Mouse (Mus musculus): ENCODE data around the gene Sult1b1.
"Not testable (repeated sequence)": the region's sequence is repeated elsewhere in the genome, so short reads cannot be mapped to it uniquely, and the experiment has no call there.

The Sult1b1 gene

DNA sequence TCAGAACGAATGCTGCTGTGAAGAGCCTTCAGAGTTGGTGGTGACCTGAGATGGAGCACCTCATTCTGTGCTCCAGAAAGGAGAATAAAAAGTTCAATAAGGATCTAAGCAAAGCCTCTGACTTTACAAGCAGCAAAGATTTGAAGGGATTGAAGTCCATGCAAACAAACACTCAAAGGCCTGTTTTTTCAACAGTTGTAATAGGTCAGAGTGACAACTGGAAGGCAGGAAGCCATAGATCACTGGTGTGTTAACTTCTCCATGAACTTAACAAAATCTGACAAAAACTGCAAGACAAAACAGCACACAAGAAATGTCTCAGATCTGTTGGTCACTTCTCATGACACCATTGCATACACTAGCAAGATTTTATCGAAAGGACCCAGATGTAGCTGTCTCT, at the start of gene Sult1b1:
Sult1b1 (minus strand) TSS at position 85 of the 400 bp plus-strand sequence.
- DNase-seq (ENCODE audit: low read depth, low spot score) = no peak

DNA sequence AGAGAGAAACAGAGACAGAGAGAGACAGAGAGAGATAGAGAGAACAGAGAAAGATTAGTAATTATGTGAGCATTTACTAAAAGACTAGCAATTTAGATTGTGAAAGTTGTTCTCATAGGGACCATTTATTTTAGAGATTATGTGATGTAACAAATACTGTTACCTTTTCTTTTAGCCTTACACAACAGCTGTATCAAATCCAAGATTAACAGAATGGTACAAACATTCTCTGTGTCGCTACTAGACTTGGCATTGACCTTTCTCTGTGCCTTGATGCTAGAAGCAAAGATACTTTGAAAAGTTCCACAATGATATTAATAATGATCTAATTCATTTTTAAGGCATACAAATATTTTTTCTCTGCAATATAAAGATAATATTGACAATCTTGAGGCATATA, 42.4 kb upstream of the Sult1b1 start:
- no peak for DNase-seq (ENCODE audit: low read depth, low spot score)

DNA sequence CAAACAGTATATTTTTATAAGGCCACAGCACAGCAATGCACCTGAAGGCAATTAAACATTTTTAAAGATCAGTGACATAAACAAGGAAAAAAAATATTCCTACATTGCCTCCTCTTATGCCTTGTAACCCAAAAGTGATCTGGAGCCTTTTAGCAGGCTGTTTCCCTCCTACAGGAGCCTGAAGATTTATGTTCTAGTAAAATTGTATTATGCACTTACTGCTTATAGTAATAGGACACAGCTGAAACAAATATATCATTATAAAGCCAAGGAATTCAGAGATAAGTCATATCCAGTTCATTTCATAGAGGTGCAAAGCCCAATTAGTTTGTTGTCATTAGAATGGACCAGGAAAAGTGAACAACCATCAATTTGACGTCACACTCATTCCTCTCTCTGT, 36.2 kb upstream of the Sult1b1 start:
- no peak for DNase-seq (ENCODE audit: low read depth, low spot score)

DNA sequence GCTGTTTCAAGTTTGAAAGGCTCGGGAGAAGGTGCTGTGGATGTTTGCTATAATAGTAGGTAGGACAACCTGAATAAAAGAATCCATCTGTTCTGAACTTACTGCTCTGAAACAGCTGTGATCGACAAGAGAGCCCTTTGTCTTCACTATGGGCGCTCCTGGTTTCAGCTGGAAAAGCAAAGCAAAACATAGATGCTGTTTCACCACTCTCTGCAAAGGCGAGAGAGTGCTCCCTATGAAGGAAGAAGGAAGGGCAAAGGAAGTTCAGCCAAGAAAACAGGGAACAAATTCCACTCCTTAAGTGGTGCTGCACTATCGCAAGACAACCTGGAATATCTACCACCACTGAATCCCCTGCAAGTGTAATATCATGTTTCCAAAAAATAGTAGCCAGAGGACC, 35.5 kb upstream of the Sult1b1 start:
- peak; percentile 1 for DNase-seq (ENCODE audit: low read depth, low spot score)

DNA sequence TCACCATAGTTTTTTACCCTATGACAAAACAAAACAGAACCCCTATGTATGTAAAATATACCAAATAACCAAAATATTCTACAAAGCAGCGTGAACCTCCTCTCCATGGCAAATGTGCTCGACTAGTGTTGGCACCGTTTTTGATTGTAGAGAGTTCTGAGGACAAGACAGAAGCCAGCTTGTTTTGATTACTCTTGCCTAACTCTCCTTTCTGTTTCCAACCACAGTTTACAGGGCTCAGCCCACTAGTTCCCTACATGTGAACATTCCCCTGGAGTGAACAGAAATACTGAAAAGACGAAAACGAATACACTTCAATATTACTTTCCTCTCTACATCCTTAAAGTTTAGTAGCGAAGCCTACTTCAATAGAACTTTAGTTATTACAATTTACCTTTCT, 34.8 kb upstream of the Sult1b1 start:
- DNase-seq (ENCODE audit: low read depth, low spot score) = no peak

DNA sequence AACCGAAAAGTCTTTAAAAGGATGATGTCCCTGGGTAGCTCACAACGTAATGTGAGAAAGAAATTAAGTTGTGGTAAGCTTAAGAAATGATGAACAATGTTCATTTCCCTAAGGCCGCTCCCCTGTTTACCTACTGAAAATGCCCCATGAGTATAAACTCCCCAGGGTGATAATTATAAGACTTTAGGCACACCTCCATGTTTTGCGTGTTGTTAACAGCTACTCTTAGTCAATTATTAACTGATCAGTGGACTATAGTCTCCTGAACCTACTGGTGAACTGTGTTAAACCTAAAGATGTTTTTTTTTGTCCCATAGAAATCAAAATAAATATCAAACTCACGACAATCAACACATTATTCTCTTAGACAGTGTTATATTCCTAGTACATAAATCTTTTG, 30.9 kb upstream of the Sult1b1 start, which contains the start of gene Sult1d1:
Sult1d1 (minus strand) TSS at position 183 of the 400 bp plus-strand sequence.
- no peak for DNase-seq (ENCODE audit: low read depth, low spot score)

DNA sequence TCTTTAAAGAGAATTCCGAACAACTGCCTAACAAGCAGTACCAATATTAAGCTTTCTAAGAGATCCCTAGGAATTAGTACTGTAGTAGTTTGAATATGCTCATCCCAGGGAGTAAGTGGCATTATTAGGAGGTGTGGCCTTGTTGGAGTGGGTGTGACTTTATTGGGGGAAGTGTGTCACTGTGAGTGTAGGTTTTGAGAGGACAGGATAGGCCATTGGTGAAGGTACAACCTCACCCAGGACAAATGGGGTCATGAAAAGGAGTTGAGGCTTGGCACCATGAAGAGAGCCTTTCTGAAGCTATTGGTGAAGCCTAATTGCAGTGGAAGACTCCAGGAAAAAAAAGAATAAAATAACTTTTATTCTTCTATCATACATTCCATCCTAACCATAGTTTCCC, 29.3 kb upstream of the Sult1b1 start:
- DNase-seq (ENCODE audit: low read depth, low spot score) = no peak

DNA sequence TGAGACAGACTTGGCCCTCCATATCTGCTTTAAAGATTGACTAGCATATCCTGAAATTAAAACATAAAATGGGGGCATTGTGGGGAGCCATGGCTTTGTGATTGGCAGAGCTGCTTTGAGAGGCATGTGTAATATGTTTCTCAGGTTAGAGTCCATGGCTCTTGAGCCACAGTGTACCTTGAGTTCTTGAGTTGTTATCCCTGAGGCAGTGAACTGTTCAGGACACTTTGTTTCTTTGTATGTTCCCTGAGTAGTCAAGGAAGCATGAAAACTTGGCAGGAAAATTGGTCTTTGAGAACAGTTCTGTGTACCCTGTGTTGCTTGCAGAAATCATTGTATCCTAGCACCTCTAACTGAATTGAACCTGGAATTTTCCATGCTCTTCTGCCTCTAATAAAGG, 25.0 kb upstream of the Sult1b1 start:
- no peak for DNase-seq (ENCODE audit: low read depth, low spot score)

DNA sequence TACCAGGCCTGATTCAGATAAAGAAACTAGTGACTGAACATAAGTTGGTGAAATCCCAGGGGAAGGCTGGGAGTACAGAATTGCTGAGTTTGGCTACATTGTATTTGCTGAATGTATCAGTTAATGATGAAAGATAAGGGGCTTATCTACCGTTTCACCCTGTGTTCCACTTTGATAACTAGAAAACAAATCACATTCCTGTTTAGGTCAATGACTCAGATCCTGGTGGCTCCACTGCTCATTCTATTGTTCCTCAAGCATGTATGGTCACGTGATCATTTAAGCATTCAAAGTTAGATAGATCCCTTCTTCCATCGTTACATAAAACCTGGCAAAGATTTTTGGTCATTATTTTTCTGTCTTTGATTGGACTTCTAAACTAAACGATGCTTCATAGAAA, 24.5 kb upstream of the Sult1b1 start:
- no peak for DNase-seq (ENCODE audit: low read depth, low spot score)

DNA sequence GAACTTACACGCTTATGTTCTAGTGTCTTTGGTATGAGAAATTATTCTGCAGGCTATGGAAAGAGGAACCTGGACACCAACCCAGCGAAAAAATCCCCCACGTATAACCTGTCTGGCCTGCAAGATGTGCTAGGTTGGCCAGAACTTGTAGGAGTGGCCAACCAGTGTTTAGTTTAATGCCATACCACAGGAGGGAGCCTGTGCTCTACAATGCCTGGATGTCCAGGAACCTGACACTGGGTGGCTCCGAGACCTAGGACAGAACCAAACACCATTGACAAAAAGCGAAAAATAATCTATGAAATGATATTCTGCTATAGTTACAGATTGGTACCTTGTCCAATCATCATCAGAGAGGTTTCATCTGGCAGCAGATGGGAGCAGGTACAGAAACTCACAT, 22.1 kb upstream of the Sult1b1 start:
- peak; percentile 39 for DNase-seq (ENCODE audit: low read depth, low spot score)

DNA sequence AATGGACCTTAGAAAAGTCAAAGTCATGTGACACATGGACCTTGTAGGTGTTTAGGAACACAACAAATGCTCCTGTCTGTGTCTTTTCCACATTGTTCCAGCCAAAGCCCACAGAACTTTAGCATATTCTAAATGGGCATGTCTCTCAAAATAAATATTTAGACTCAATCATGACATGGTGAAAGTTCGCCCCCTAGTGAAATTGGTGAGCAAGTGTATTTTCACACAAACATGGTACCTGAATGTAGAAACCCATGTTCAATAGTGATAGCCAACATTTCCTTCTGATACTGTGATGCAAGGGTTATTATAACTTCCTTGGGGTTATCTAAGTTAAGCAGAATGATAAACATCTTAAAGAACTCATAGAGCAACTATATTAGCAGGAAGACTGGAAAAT, 12.9 kb upstream of the Sult1b1 start:
- DNase-seq (ENCODE audit: low read depth, low spot score) = peak; percentile 24

DNA sequence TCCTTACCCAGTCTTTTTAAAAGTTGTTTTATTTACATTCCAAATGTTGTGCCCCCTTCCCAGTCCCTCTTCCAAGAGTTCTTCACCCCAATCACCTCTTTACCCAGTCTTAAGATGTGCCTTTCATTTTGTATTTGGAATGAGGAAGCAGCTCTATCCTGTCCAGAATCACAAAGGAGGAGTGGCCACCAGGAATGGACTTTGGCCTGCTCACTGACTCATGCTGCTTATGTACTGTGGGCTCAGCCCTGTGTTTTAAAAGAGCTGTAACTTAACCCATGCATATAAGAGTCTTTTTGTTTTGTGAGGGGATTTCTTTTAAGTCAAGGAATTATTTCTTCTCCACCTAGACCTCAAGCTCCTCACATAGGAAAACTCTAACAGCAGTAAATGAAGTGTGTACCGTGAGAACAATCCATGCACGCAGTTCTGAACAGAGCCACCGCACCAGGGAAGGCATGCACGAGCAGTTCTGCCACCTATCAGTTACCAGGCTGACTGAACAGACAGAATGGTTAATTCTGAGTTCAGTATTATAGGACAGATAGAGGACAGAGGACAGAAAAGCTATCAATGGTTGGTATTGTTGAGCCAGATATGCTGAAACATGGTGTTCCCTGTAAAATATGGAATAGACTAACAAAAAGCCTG, 1.9 kb downstream of the Sult1b1 start:
- no peak for DNase-seq (ENCODE audit: low read depth, low spot score)

DNA sequence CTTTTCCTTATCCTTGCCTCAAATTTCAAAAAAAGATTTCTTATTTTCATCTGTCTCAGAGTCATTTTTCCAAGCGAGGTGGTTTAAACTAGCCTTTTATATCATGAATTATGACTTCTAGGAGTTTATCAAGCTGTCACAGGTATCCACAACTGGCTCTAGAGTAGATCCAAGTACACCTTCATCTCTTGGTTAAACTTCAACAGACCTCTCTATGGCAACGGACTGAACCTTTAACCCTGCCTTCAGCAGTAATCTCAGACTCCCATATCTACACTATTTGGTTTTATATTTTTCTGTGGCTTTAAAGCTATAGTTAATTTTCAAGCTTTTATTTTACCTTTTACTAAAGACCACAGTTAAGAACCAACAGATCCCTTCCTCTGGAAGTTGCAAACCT, 5.7 kb downstream of the Sult1b1 start:
- DNase-seq (ENCODE audit: low read depth, low spot score) = no peak

DNA sequence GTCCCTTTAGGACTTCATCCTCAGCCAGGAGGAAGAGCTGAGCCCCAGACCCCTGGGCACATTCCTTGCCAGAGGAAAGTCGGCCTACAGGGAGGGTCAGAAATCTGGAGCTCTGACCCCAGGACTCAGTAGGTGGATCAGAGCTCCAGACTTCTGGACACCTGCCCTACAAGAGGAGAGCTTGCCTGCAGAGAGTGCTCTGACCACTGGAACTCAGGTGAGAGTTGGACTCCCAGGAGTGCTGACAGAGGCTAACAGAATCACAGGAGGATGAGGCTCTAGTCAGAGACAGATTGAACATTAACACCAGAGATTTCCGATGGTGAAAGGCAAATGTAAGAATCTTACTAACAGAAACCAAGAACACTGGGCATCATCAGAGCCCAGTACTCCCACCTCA, 14.4 kb downstream of the Sult1b1 start:
- DNase-seq (ENCODE audit: low read depth, low spot score) = not testable (repeated sequence)

DNA sequence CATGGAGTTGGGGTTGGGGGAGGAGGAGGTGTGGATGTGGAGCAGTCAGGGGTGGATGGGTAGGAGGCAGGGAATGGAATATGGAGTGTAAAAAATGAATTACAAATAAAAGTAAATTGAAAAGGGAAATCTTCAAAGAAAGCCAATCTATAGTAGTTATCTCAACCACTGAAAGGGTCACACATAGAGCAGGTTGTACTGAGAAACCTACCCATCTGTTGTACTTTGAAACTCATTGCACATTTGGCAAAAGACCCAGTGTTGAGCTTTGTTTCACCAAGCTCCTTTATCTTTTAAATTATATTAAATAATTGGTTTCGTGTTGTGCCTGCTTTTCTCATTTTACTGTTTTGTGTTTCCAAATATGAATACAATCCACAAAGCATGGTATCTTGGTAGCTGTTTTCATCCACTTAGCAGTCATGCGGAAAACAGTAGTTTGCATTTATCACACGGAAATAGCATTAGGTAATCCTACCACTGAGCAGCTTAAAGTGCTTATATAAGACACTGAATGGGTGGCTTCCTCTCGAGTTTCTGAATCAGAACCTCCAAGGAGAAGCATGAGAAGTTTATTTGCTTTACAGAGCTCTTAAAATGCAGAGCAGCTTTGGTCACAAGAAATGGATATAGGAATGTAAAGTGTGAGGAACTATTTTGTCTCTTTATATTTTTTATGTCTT, 32.1 kb downstream of the Sult1b1 start:
- no peak for DNase-seq (ENCODE audit: low read depth, low spot score)

DNA sequence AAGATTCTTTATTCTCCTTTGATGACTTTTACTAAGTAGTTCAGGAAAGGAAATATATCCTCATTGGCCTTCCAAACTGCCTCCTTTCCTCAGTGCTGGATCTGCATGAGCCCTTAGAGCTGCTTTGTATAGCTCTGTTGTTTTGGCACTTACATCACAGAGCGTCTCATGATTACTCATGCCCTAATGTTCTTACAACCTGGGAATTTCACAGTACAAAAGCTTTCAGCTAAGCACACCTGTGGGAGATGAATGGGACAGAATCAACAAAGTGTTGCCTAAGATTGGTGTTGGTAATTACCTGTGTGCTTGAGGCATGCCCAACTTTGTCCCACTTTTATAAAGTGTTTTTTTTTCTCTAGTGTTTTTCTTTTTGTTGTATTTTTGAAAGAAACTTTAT, 35.3 kb downstream of the Sult1b1 start:
- DNase-seq (ENCODE audit: low read depth, low spot score) = no peak

DNA sequence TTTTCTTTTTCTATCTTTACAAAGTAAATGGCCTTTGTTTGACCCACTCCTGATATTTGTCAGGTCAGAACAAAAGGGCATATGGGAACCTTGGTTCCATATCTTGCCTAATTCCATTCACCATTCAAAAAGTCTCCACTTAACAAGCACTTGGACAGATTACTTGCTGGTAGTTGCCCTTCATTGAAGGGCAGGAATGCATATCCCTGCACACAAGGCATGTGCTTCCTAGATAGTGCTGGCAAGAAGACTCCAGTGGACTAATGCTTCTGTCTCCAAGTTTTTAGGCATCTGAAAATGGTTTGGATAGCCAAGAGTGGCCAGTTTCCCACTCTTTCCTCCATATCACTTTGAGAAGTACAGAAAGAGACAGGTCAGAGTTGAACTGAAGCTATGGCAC, 38.7 kb downstream of the Sult1b1 start:
- no peak for DNase-seq (ENCODE audit: low read depth, low spot score)

DNA sequence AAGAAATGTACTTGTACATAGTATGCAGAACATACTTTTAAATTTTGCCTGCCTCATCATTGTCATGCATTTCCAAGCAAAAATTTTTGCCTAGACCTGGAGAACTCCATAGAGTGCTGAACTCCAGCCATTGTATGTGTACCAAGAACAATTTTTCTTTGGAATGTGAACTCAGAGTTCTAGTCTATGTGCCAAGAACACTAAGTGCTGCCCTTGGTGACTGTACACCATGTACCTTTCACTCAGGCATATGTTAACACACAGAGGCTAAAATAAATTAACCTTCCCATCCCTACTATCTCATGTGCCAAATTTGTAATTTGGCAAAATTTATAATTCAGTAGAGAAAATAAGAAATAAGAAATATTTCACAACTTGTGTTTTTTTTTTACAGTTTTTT, 39.1 kb downstream of the Sult1b1 start:
- no peak for DNase-seq (ENCODE audit: low read depth, low spot score)

DNA sequence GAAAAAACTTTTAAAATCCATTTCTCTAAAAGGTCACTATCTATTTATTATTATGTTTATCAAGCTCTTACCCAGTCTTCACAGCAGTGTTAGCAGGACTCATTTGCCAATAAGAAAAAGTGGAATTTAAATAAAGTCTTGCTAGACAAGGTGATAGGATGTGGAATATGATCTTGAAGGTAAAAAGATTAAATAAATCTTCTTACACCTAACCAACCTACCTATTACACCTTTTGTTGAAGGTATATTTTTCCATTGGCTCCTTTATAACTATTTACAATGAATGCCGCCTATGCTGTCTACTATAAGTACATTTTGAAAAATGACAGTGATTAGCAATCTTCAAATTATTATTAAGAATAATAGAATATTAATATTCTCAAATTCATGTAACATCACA, 47.2 kb downstream of the Sult1b1 start, which contains the start of gene Ugt2a1:
Ugt2a1 (minus strand) TSS at position 101 of the 400 bp plus-strand sequence.
- DNase-seq (ENCODE audit: low read depth, low spot score) = no peak

DNA sequence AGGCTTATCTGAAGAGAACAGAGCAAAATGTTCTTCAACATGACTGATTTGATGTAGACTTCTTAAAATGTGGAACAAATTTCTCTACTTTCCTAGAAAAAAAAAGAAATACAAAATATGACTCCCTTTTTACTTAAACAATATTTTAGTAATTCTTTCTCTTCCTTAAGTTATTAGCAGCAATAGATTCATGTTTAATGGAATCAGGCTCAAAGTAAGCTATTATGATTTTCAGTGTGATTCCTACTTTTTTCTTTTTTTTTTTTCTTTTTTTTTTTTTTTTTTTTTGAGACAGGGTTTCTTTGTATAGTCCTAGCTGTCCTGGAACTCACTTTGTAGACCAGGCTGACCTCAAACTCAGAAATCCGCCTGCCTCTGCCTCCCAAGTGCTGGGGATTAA, 51.3 kb downstream of the Sult1b1 start, which contains the start of gene Gm43638:
Gm43638 (minus strand) TSS at position 101 of the 400 bp plus-strand sequence.
- not testable (repeated sequence) for DNase-seq (ENCODE audit: low read depth, low spot score)

DNA sequence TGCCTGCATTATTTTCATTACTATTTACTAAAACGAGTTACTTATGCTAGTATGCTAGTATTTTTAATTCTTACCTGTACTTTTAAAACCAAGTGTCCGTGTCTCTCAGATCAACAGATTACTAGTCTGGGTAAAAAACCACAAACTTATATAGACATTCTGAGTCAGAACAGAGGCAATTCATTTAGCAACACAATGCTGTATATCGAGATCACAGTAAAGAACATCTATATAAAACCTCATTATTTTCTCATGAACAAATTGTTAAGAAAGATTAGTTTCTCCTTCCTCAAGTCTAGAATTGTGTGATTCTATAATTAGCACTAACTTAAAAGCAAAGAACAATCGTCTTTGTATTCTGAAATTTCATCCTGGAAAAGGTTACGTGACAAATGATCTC, 55.8 kb downstream of the Sult1b1 start, which contains the start of gene Ugt2a2:
Ugt2a2 (minus strand) TSS at position 101 of the 400 bp plus-strand sequence.
- no peak for DNase-seq (ENCODE audit: low read depth, low spot score)
